Mouse (Mus musculus): ENCODE measurements around the gene Psmb1.
A peak's percentile ranks its signal among the peaks of the same experiment; 100 is the strongest.
"Not testable (repeated sequence)": the region's sequence is repeated elsewhere in the genome, so short reads cannot be mapped to it uniquely, and the experiment has no call there.

Gene Psmb1

GRCm38 (mm10) chr17:15499656-15500394, at the start of gene Psmb1, which contains the start of gene Tbp:
Psmb1 (minus strand) TSS chr17:15499751.
Tbp (plus strand) TSS chr17:15499888.
- peak; percentile 98 for DNase-seq

DNA sequence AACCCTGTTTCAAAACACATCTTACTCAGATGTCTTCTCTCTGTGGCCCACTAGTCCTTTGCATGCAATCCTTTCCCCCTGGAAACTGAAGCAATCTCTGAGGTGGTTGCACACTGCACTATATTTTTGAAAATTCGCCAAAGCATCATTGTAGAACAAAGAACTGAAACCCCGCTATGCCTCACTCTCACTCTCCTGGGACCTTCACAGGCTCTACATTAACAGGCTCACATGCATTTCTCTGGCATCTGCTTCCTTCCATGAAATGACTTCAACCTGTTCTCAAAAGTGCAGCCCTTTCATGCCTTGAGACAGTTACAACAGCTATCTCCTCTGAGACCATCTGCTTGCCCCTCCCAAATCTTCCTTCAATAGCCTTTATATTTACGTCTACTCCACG, 46.9 kb upstream of the Psmb1 start:
- DNase-seq, result no peak

DNA sequence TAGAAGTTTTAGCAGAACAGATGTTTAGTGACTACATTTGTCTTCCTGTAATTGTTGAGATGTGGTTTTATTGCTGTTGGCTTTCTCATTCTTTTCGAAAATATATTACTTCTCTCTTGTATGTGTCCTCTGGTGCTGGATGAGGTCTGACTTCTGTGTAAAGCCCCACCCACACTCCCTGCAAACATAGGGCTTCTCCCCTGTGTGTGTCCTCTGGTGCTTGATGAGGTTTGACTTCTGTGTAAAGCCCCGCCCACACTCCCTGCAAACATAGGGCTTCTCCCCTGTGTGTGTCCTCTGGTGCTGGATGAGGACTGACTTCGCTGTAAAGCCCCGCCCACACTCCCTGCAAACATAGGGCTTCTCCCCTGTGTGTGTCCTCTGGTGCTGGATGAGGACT, 44.3 kb upstream of the Psmb1 start:
- DNase-seq, result not testable (repeated sequence)

DNA sequence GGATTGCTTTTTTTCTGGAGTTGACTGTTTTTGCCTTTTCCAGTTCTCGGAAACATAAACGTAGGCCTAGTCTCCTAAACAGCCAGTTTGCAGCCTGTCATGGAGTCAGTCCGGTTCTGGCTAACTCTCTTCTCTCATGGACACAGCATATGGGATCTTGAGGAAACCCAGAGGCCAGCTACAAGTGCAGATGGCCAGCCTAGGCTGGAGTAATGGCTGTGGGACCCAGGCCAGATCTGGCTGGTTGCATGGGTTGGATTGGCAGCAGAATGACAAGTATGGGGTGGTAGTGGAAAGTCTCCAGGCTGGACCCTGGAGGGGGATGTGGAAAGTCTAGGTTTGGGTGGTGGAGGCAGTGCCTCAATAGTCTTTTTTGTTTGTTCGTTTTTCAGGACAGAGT, 40.8 kb upstream of the Psmb1 start:
- no peak for DNase-seq

DNA sequence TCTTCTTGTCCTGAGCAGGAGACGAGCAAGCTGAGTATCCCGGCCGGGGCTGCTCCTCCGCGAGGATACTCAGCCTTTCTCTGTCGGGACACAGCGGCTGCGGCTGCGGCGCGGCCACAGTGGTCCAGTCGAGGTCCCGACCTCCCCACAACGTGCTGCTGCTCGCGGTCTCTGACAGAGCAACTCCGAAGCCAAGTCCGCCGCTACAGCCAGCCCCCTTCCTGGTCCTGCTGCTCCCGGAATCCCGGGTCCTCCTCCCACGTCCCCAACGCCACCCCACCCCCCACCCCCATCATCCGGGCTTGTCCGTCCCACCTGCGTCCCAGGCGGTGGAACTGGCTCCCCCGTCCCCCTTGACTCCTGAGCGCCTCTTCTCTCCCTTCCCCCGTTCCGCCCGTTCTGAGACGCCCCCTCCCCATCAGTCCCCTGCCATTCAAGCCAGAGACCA, 36.9 kb upstream of the Psmb1 start:
- DNase-seq, result peak; percentile 21

GRCm38 (mm10) chr17:15535943-15536342, 36.4 kb upstream of the Psmb1 start:
- DNase-seq, result no peak

GRCm38 (mm10) chr17:15535162-15535800, 35.7 kb upstream of the Psmb1 start:
- no peak for DNase-seq

- DNase-seq, result peak; percentile 56
Observed at GRCm38 (mm10) chr17:15530141-15530540, 30.6 kb upstream of the Psmb1 start.

GRCm38 (mm10) chr17:15528887-15529286, 29.3 kb upstream of the Psmb1 start:
- no peak for DNase-seq

GRCm38 (mm10) chr17:15527811-15528136, 28.2 kb upstream of the Psmb1 start:
- no peak for DNase-seq

DNA sequence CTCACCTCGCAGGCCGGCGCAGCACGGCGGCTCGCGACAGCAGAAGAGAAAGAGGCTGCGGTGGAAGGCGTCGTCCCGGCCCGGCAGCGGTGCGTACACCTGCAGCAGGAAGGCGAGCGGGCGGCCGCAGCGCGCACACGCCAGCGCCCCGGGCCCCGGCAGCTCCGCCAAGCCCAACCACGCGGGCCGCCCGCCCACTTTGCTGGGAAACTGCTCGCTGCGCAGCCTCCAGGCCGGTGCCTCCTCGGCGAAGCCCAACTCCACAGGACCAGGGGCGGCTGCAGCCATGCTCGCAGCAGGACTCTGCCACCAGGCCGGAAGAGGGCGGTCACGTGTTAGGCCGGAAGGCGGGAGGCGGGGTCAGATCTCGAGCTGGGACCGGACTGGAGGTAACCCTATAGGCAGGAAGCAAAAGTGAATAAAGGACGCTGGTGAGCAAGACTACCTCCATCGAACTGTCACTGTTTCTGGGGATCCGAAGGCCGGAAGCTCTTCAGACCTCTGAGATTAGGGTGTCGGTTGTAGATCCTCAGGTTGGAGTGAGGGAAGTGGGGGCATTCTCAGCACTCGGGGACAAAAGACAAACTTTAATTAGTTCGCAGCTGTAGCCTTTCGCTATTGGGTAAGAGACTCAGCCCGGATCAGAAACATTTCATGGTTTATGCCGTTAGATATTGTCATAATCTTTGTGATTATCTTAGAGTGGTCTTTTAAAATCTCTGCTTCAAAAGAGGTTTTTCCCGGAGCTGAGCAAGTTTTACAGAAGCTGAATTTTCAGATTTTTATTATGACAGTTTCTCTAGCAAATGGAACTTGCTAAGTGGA, 27.6 kb upstream of the Psmb1 start, which contains the start of gene Pdcd2:
Gene Pdcd2, minus strand, starts transcription at position 316 of the 825 bp plus-strand sequence.
- peak; percentile 97 for DNase-seq

DNA sequence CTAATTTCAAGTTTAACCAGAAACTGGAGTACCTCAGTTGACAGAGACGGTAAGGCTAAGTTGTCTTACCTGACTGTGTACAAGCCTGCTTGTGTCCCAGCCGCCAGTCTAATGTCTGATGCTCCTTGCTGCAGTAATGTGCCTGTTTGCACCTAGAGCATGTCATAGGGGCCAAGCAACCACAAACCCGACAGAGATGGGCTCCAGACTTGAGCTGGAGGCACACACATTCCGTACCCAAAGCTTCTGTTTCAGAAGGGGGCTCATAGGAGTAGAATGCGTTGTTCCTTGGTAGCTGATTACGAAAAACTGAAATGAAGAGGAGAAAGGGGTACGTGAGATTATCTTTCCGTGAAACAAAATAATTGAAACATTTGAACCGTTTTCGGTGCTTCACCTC, 26.8 kb upstream of the Psmb1 start:
- no peak for DNase-seq

- DNase-seq, result no peak
Observed at GRCm38 (mm10) chr17:15518766-15519165, 19.2 kb upstream of the Psmb1 start.

- DNase-seq, result no peak
Observed at GRCm38 (mm10) chr17:15518186-15518585, 18.6 kb upstream of the Psmb1 start.

DNA sequence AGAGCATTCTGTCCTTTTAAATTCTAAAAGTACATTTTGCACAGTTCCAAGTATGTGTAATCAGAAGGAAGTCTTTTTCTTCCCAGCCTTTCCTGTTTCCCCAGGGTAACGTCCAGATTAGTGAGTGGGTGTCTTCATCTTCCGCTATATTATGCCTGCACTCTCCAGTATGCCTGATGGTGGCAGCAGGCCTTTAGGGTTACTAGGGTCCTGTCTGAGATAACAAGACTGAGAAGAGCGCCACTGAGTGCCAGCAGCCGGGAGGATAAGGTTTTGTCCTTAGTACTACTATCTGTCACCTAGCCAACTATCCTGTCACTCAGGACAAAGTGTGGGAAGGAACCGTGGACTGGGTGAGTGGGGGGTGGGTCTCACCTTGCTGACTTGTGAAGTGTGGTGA, 18.2 kb upstream of the Psmb1 start:
- no peak for DNase-seq

DNA sequence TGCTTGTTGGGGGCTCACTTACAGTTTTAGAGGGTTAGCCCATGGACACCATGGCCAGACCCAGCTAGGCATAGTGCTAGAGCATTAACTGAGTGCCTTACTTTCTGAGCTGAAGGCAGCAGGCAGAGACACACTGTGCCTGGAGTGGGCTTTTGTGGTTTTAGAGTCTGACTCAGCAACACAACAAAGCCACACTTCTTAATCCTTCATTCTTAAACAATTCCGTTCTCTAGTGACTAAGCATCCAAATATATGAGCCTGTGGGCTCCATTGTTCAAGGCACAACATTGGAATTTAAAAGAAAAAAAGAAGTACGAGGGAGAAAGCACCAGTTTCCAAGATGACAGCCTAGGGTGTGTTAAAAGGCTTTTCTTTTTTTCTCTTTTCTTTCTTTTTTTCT, 11.1 kb upstream of the Psmb1 start:
- DNase-seq, result no peak

- DNase-seq, result peak; percentile 4
Observed at GRCm38 (mm10) chr17:15498753-15499113, 818 bp downstream of the Psmb1 start.

DNA sequence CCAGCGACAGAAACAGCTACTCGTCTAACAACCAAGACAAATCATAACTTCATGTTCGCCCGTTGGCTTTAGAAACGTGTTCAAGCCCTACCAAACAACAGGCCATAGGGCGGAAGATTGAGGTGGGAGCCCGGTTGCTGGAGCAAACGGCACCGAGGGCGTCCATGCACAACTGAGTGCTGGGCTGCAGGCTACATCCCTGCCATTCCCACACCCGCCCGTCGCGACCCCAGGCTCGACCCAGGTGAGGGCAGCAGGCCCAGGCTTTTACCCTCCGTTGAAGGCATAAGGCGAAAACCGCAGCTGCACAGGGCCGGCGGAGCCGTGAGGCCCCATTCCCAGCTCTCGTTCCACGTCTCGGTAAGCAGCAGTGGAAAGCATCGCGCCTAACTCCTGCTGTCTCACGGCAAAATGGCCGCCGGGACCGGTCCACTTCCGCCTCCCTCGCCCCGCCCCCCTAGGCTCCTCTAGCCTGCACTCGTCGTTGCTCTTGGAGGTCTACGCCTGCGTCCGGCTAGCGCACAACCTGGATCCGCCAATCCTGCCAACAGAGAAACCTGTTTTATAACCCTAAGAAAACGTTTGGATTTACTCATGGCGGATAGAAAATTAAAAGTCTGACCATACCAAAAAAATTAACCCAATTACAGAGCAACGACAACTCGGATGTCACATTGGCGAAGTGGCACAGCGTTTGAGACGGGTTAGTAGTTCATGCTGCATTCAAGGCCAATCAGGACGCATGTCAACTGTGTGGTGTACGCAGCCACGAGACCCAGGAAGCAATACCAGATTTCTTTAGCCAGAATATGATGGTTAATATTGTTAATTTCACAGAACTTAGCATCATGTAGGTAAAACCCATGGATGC, 1.4 kb downstream of the Psmb1 start:
- peak; percentile 95 for DNase-seq

- no peak for DNase-seq
Observed at GRCm38 (mm10) chr17:15490542-15490941, 9.0 kb downstream of the Psmb1 start.

DNA sequence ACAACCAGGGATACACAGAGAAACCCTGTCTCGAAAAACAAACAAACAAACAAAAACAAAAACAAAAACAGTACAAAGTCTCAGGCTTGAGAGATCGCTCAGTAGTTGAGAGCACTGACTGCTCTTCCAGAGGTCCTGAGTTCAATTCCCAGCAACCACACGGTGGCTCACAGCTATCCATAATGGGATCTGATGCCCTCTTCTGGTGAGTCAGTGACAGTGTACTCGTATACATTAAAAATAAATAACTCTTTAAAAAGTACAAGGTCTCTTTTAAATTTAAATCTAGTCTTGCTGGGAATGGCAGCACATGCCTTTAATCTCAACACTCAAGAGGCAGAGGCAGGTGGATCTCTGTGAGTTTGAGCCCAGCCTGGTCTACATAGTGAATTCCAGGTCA, 26.9 kb downstream of the Psmb1 start:
- DNase-seq, result no peak

DNA sequence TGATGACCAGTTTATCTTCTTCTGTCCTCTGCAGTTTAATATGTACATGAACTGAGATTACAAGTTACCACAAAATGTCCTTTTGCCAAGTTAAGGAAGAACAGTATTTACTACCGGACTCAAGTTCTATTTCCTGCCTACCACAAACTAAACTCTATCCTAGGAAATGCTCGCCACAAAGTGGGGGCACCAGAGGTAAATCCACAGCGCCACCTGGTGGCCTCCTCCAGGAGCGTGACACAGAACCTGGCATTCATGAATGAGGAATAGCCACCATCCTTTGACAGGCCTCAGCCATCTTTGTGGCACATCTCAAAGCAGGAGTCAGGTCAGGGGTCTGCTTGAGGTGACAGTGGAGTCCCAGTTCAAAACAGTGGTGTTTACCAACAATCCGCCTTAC, 31.9 kb downstream of the Psmb1 start:
- peak; percentile 69 for DNase-seq

DNA sequence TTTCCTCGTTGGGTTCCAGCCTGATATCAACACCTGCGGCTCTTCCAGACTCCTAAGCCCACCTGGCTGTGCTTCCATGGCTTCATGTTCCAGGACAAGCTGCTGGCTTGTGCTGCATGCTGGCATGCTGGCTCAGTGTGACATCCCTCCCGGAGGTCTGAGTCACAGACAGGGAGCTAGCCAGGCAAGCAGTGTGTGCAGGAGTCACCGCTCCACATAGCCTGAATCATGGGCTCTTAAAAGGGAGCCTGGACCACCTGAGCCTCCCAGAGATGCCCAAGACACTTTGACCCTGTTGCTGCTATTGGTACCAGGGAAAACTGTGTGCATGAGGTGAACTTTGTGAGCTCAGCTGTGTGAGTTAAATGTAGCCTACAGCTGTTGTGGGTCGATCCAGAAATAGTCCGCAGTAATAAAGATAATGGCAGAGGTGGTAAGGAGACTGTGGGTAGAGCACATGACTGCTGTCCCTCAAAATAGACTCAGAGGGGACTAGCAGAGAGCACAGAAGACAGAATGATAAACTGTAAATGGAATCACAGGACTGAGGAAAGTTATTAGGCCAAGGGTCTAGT, 37.5 kb downstream of the Psmb1 start:
- DNase-seq, result no peak

All from kidney, postnatal 14 days (tissue).